Mouse (Mus musculus): ENCODE data around the gene Vmn2r89.
"Not testable (repeated sequence)": the region's sequence is repeated elsewhere in the genome, so short reads cannot be mapped to it uniquely, and the experiment has no call there.

DNA sequence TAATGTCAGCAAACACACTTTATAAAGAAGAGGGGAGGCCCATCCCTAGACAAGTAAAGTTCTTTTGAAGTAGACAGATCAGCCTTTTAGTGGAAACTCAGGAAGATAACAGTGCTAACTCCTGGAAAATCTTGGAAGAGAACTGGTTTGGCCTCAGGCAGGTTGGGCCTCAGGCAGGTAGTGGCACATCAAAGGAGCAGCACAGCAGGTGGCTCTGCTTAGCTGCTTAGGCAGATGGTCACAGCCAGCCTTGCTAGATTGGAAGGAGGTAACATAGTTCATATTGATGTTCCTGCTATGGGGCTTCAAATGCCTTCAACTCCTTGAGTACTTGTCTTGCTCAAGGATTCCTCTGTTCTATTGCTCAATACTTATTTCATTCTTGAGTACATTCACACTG is 21.5 kb upstream of the Vmn2r89 start:
- not testable (repeated sequence) for TF ChIP-seq CTCF (IDR thresholded peaks at IDR 0.05; ENCODE audit: control insufficient read depth, insufficient read depth, insufficient replicate concordance, low read depth, low read length); POLR2A (IDR thresholded peaks at IDR 0.05; ENCODE audit: control insufficient read depth, low read depth, low read length)

Measured in testis, adult 2 months (tissue).